Mouse (Mus musculus) brain, embryonic 14.5 days (tissue): ENCODE measurements at regions not wholly inside any gene's neighbourhood (a gene's known extent, or its start where the extent isn't known, plus 50 kb on each side); places are given as distances from the start of the nearest gene placed in this dataset.

Source experiments
- CTCF ChIP-seq: fragments of 200-500 bp; IDR thresholded peaks from 2 replicates; pipeline ENCODE4 v1.5.1; 2012; ENCODE audit warnings: inconsistent platforms, mild to moderate bottlenecking, moderate library complexity, borderline replicate concordance; ENCODE audit not compliant: insufficient read depth, insufficient read length; ENCODE audit errors: extremely low read depth
- POLR2A ChIP-seq: fragments of 200-500 bp; IDR thresholded peaks from 2 replicates; pipeline ENCODE4 v1.6.1; 2012; ENCODE audit warnings: mild to moderate bottlenecking, inconsistent platforms, borderline replicate concordance; ENCODE audit not compliant: poor library complexity, insufficient read depth, insufficient read length, severe bottlenecking; ENCODE audit errors: extremely low read depth

DNA sequence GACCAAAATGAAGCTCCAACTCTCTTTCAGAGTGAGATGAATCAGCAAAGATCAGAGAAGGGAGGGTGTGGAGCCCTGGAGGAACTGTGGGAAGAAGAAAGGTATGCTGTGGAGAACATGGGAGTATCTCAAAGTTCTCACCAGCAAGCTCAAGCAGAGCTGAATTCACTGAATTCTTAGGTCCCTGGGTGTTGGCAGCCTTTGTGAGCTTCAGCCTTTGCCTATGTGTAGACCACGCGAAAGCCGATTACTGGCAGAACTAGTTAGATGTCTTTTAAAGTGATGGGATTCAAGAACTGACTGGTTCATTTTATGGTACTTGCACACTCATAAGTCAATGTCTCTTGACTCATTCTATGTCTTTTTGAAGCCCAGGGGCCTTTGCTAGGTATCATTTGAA lies 491.2 kb upstream of the Hsf2 start:
- no peak for TF ChIP-seq CTCF
- no peak for TF ChIP-seq POLR2A
